Mouse (Mus musculus) adrenal gland, postnatal 25 days (tissue): Measurements from ENCODE around the gene Sp8. TPM values are rescaled to one million over a fixed set of nuclear protein-coding genes. Genes with fewer than 3 reads are reported as not detected.
A peak's percentile ranks its signal among the peaks of the same experiment; 100 is the strongest.

ENCODE experiments used
- DNase-seq: peaks from one replicate; pipeline ENCODE4 v3.0.0; 2021; ENCODE audit warnings: mixed read lengths
- long read RNA-seq: library from polyadenylated mRNA; stranded (forward); transcript quantifications from one replicate; pipeline ENCODE4 v2.0.0, GENCODE M21; 2021
- total RNA-seq: library from RNA; stranded (reverse); gene quantifications from 2 replicates; pipeline ENCODE4 v1.2.3, GENCODE M21; 2021

The Sp8 gene
- not detected in 2 replicates for total RNA-seq
- long read RNA-seq = 0 reads

DNA sequence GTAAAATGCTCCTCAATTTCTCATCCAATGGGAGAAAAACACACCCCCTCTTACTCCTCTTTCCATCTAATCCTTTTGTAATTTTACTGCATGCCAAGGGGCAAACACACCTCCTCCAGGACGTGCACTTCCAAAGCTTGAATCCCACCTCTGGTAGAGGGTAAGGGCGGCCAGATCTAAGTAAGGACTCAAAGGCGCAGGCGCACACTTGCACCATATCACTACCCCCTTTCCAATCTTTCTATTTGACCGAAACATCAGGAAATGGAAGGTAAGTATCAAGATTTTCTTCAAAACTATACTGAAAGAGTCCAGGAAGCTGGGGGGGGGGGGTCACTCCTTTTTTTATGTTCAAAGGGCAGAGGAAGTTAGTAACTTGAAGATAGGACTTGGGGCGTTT, at the start of gene Sp8:
Gene Sp8, plus strand, starts transcription at position 109 of the 400 bp plus-strand sequence.
- DNase-seq = no peak

DNA sequence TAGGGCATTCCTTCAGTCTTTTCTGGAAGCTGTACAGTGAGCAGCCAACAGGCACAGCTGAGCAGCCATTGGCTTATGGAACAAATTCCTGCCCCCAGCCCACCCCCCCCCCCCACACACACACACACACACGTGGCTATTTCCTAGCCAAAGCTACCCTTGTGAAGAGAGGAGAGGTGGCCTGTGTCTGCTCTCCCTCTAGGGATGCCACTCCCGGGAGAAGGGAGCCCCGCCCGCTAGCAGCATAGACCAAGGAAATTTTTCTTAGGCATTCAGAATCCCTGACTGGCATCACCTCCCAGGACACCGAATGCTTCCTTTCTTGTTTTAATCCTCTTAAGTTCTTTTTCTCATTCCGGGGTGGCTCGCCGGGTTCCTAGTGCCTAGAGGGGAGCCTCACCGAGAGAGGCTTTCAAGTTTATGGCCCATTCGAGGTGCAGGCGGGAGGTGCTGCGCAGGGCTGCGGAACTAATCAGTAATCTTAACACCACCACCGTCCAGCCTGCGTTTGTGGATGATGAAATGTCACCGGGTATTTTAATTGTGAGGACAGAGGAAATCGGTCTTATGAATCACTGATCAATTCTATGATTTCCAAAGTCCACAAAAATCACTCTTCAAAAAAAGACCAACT, 34.7 kb upstream of the Sp8 start:
- DNase-seq = no peak

GRCm38 (mm10) chr12:118814561-118814960, 31.6 kb upstream of the Sp8 start:
- DNase-seq = no peak

GRCm38 (mm10) chr12:118816156-118816555, 30.0 kb upstream of the Sp8 start:
- DNase-seq = no peak

DNA sequence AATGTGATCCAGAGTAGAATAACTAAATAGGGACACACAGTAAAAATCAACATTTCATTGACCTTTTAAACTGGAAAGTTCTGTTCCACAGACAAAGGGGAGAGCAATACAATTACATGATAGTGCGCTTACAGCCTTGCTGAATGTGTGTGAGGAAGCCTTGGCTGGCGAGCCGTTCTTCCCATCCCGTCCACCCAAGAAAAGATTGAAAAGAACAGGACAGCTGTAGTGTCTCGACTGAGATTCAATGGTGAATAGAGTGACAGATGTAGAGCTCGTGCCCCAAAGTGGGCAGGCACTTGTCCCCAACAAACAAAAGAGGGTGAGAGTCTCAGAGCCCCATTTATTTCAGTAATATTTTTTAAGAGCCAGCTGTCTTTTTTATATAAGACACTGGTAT, 16.2 kb upstream of the Sp8 start:
- DNase-seq = no peak

DNA sequence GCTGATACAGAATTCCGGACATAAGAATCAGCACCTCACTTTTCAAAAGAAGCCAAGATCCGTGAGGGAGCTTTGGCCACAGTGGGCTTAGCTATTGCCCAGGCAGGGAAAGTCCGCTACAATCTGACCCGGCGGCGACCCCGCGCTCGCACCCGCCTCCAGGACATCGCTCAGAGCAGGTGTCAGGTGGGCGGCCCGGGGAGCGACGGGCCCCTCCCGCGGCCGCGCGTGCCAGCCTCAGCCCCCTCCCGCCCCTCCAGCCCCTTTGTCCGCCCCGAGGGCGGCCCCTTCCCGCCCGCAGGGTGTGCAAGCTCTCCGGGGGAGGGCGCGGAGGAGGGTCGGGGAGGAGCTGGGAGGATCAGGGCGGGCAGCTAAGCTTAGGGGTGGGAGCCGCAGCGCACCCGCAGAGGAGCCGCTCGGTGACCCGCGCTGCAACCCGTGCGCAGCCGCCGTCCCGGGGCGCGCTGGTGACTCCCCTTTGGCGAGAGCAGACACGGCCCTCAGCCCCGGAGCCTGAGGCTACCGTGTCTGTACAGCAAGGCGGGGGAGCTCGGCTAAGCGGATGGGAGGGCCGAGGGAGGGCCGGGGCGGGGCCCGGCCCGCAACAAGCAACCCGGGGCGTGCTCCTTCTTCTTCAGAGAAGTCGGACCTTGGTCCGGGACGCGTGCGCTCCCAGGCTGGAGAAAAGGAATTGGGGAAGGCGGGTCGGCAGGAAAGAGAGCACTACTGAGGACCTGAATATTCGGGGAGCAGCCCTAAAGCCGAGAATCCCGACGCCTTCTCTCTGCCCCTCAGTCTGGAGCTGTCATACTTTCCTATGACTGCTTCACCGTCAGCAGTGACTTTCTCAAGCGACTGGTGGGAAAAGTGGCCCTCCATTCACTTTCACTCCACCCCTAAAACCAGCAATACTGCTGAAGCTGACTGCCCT, 9.5 kb upstream of the Sp8 start:
- peak; percentile 46 for DNase-seq

- no peak for DNase-seq
These were observed 8.8 kb upstream of the Sp8 start for GRCm38 (mm10) chr12:118837361-118837760.

GRCm38 (mm10) chr12:118838260-118838659, 7.9 kb upstream of the Sp8 start:
- DNase-seq = no peak

- no peak for DNase-seq
These were observed 6.7 kb upstream of the Sp8 start for GRCm38 (mm10) chr12:118839398-118839797.

GRCm38 (mm10) chr12:118840301-118840700, 5.8 kb upstream of the Sp8 start:
- no peak for DNase-seq

- no peak for DNase-seq
These were observed 5.3 kb upstream of the Sp8 start for GRCm38 (mm10) chr12:118840861-118841260.

- no peak for DNase-seq
These were observed 4.7 kb upstream of the Sp8 start for GRCm38 (mm10) chr12:118841381-118841922.

DNA sequence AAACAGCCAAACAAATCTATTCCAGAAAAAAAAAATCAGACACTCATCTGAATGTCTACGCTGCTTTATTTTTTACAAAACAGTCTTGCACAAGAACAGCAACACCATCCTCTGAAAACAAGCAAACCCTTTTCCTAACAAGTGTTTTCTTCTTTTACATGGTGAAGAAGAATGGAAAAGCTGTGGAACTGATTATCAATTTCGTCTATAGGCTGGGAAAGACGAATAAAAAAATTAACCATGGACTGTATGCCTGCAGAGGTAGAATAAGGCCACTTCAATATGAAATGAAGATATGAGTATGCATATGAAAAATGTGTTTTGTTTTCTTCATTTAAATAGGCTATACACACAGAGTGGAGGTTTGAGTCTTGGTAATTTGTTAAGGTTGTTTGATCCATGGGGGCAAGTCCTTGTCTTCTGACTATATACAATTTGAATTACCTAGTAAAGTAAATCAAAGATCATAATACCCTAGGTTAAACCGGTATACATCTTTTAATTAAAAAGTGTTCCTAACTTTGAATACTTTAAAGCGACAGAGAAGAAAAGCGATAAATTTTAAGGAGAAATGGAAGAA, 4.1 kb upstream of the Sp8 start:
- no peak for DNase-seq

- DNase-seq = no peak
These were observed 3.3 kb upstream of the Sp8 start for GRCm38 (mm10) chr12:118842671-118843411.

- DNase-seq = no peak
These were observed 2.0 kb upstream of the Sp8 start for GRCm38 (mm10) chr12:118844111-118844510.

DNA sequence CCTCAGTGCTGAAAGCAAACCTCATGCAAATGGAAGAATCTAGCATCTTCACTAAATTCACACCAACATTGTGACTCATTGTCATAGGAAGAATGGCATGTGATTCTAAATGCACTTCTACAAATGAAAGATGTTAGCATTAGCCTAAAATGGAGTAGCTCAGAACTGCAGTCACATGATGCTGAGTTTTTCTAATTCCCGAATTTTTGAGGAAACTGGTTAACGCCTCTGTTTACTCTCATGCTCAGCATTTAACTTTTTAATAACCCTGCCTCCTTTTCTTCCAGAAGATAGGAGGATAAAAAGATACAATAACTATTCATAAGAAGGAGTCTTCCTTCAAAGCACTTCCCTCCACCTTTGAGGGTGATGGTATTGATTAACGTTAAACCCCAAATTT, 1.3 kb upstream of the Sp8 start:
- no peak for DNase-seq

- no peak for DNase-seq
These were observed 778 bp upstream of the Sp8 start for GRCm38 (mm10) chr12:118845351-118845750.

- peak; percentile 50 for DNase-seq
These were observed 656 bp downstream of the Sp8 start for GRCm38 (mm10) chr12:118846649-118847321.

GRCm38 (mm10) chr12:118847381-118847780, 1.3 kb downstream of the Sp8 start:
- no peak for DNase-seq

DNA sequence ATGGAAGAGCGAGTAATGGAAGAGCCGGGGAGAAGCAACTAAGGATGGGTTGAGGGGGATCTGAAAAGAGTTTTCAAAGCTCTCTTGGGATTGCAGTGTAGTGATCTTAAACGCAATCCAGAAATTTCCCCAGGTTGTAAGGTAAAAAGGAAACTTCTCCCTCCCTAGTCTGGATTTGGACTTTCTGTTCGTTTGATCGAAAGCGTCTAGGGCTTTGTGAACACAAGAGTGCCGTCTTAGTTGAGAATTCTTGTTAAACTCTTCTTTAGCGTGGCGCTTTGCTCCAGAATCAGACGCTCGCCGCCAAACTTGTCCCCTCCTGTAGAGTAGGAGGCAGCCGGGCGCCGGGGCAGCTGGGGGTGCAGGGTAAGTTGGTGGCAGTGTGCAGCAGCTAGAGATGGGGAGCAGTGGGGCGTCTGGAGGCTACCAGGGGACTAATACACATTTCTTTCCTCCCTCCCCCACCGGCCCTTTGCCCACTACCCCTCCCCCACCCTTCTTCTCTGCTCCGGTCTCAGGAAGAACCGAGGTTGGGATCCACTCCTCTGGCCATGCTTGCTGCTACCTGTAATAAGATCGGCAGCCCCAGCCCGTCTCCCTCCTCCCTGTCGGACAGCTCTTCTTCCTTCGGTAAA, 1.8 kb downstream of the Sp8 start:
- no peak for DNase-seq
